Mouse (Mus musculus) brain, embryonic 14.5 days (tissue): Measurements from ENCODE around the gene Cdhr2.

Experiments used
- CTCF ChIP-seq: fragments of 200-500 bp; IDR thresholded peaks from 2 replicates; pipeline ENCODE4 v1.5.1; 2012; ENCODE audit warnings: inconsistent platforms, mild to moderate bottlenecking, moderate library complexity, borderline replicate concordance; ENCODE audit not compliant: insufficient read depth, insufficient read length; ENCODE audit errors: extremely low read depth
- POLR2A ChIP-seq: fragments of 200-500 bp; IDR thresholded peaks from 2 replicates; pipeline ENCODE4 v1.6.1; 2012; ENCODE audit warnings: mild to moderate bottlenecking, inconsistent platforms, borderline replicate concordance; ENCODE audit not compliant: poor library complexity, insufficient read depth, insufficient read length, severe bottlenecking; ENCODE audit errors: extremely low read depth

GRCm38 (mm10) chr13:54694348-54695060, 6.8 kb upstream of the Cdhr2 start:
- TF ChIP-seq CTCF = no peak
- peak; percentile 76; the same call in 1 of the 2 replicates for TF ChIP-seq POLR2A
